Mouse (Mus musculus) spleen, adult 18-20 months (tissue): Measurements from ENCODE around the gene Nanos3.
A peak's percentile ranks its signal among the peaks of the same experiment; 100 is the strongest.

Experiments used
- DNase-seq, 2 experiments: peaks; one replicate each; pipeline ENCODE4 v3.0.0; 2022; ENCODE audit warnings: mixed read lengths in 2 of 2

The Nanos3 gene

GRCm38 (mm10) chr8:84180530-84181190 is 4.4 kb downstream of the Nanos3 start:
- DNase-seq = no peak

DNA sequence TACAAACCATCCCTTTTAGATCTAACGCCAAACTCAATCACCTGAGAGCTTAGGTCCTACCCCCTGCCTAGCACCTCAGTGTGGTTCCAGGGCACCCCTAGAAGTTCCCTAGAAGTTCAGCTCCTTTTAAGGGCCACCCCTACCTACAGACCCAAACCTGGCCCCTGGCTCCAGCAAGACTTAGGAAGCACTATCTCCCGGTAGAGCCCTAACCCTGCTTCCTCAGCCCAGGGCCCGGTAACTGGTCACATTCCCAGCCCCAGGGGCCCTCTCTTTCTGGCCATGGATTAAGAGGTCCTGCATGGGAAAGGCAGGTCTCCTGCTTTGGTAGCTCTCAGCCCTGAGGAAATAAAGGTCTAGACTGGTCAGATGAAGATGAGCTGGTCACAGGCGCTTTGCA is 5.1 kb downstream of the Nanos3 start:
- no peak for DNase-seq

GRCm38 (mm10) chr8:84178592-84178991 is 6.4 kb downstream of the Nanos3 start:
- no peak for DNase-seq

DNA sequence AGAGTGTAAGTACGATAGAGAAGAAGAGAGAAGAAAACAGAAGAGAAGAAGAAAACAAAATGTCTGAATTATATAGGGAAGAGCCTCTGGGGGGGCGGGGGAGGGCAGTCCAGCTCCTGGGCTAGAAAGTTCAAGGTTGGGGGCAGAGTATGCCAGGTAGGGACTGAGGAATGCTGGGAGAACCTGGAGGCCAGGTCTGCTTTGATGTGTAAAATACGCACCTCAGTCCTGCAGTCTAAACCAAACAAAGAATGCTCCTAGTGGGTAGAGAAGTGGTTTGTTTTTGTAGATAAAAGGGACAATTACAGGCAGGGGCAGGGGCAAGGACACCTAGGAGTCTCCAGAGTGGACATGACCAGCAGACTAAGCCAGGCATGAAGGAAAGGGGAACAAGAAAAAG is 7.6 kb downstream of the Nanos3 start:
- DNase-seq = no peak

DNA sequence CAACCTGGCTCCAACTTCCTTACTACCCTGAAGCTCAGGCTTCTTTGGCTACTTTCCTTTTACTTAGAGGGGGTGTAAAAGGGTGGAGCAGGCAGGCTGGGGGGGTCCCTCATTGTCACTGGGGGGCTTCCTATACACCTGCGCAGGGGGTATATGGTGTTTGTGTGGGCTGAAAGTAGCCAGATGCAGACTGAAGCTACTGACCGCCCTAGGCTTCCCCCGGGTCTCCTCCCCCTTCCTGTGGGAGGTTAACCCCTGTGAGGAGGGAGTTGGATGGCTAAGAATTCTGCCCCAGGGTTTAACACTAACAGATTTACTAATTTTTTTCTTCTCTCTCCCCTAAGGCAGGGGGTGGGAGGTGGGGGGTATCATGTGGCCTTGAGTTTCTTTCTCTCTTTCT is 8.5 kb downstream of the Nanos3 start:
- DNase-seq = no peak

DNA sequence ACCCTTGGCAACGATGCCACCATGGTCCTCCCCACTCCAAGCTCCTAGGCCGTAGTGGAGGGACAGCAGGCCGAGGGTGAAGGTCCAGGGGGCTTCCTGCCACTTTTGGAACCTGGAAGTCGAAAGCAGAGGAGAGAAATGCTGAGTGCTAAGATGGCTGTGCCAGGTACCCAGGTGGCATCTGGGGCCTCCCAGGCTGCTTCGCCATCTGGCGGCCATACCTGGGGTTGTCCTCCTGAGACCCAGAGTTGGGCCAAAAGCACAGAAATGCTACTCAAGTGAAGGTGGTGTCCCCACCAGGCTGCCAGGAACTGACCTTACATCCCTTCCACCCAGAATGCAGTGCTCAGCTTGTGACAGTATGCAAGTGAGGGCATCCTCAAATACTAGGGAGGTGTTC is 11.2 kb downstream of the Nanos3 start:
- DNase-seq = peak in 1 of 2 experiments; percentile 17

DNA sequence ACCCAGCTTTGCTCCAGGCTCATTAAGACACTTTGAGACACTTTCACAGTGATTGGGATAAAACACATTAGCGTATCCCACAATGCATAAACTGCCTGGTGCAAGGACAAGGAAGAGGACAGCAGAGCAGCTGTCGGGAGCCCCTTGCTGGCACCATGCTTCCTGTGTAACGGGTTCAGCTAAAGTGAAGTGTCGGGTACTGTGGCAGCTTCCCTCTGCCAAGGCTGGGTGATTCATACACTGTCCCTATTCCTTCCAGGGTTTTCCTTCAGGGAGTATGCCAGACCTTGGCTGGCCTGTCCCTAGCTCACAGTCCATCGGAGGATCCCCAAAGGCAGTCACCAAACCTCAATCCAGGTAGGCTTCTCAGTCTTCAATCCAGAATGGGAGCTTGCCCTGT is 14.9 kb downstream of the Nanos3 start:
- no peak for DNase-seq

- no peak for DNase-seq
Observed at GRCm38 (mm10) chr8:84167696-84168095, 17.3 kb downstream of the Nanos3 start.

DNA sequence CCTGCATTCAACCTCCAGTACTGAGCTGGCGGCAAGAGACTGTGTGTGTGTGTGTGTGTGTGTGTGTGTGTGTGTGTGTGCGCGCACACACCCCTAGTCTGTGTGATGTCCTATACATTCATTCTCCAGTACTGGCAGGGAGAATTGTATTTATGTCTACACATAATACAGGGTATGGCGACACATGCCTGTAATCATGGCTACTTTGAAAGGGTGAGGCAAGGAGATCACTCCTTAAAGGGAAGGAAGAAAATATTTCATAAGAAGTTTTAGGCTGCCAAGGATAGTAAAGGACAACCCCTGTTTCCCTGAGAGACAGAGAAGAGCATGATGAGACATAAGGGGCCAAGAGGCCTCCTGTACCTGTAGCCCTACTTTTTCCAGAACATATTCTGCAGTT is 27.4 kb downstream of the Nanos3 start:
- DNase-seq = no peak

GRCm38 (mm10) chr8:84149181-84149580 is 35.8 kb downstream of the Nanos3 start:
- no peak for DNase-seq

GRCm38 (mm10) chr8:84148531-84148850 is 36.5 kb downstream of the Nanos3 start:
- DNase-seq = no peak

GRCm38 (mm10) chr8:84147769-84148530 is 37.1 kb downstream of the Nanos3 start, which contains the start of the genes Cc2d1a and 4930432K21Rik:
Gene Cc2d1a (minus strand): TSS chr8:84147936.
Gene 4930432K21Rik (plus strand): TSS chr8:84148025.
- DNase-seq = peak; percentile 92 to 93

DNA sequence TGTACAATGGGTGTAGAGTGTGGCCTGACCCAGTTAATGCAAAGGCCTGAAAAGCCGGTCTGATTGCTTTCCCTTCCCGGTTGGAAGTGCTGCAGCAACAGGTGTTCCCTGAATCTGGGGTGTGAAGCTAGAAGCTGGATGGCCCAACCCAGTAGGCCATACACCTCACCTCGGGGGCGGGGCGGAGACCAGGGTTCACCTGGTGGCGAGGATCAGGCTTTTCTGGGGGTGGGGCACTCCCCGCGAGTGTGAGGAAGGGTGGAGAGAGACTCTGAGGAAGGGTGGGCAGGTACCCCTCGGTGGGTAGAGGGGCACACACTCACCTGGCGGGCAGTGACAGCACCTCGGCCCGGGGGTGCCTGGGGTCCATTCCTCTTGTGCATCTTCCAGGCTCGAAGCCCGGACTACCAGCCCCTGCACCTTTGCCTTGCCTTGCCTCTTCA is 37.7 kb downstream of the Nanos3 start:
- no peak for DNase-seq

DNA sequence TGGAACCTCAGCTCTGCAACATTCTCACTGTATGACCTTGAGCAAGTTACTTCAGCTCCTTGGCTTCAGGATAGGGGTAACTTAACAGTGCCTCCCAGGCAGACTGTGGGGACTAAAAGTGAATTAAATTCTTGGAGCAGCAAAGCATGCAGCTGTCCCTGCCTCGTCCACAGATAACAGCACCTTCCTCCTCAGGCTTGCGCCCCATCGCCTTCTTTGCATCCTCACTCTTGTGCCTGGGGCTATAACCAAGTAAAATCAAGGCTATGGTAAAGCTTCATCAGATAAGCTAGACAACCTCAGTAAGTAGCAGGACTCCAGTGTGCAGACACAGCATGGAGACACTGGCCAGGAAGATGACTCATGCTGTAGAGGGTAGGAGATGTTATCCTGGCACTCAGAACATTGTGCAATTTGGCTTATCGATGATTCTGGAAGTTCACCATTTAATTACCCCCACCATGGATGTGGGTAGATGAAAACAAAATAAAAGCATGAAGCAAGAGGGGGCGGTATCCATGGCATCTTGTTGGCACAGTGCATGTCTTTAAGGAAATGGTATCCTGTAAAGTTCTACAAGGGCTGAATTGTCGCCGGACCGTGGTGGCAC is 40.3 kb downstream of the Nanos3 start:
- no peak for DNase-seq

DNA sequence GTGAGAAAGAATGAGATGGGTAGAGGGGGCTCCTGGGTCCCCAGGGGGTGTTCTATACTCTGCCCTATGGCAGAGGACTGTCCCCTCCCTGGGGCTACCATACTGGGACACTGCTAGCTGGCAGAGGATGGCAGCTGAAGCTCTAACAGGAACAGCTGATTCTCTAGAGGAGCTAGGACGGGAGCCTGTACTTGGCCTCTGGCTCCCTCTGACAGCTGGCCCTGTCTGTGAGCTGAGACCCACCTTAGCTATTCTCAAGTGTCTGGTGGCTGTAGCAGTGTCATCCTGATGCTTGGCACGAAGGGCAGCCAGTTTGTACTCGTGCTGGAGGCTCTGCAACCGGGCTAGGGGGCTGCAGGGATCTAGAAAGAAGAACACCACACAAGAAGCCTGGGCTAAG is 44.2 kb downstream of the Nanos3 start:
- no peak for DNase-seq

DNA sequence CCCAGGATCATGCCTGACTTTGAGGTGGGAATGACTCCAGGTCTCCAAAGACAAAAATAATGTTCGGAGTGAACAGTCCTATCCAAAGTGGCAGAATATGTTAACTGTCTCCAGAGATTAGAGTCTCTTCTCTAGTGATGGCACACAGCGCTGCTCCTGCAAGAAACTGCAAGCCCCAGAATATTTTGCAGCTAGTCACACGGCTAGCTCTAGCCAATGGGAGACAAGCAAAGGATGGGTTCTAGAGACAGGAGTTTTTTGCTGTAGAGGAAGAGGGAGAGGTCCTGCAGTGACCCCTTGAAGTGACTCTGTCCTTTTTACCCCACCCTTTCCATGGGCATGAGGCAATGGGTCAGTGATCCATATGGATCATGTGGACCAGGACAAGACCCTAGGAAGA is 47.2 kb downstream of the Nanos3 start:
- no peak for DNase-seq

- no peak for DNase-seq
Observed at GRCm38 (mm10) chr8:84132225-84132624, 52.8 kb downstream of the Nanos3 start.

- DNase-seq = no peak
Observed at GRCm38 (mm10) chr8:84130806-84131205, 54.2 kb downstream of the Nanos3 start.

DNA sequence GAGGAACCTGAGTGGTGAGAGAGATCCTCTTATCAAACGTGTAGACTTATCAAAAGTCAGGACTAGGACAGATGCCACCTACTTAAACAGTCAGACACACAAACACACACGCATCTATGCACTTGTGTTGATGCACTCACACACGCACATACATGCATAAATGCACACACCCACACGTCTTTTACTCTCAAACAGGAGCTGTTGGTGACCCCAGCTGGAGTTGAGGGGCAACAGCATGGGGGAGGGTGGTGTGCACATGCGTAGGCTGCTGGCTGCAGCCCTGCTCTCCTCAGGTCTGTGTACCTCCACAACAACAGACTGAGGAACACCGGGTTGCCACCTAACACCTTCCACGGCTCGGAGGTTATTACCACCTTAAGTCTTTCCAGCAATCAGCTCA is 56.7 kb downstream of the Nanos3 start:
- DNase-seq = no peak

DNA sequence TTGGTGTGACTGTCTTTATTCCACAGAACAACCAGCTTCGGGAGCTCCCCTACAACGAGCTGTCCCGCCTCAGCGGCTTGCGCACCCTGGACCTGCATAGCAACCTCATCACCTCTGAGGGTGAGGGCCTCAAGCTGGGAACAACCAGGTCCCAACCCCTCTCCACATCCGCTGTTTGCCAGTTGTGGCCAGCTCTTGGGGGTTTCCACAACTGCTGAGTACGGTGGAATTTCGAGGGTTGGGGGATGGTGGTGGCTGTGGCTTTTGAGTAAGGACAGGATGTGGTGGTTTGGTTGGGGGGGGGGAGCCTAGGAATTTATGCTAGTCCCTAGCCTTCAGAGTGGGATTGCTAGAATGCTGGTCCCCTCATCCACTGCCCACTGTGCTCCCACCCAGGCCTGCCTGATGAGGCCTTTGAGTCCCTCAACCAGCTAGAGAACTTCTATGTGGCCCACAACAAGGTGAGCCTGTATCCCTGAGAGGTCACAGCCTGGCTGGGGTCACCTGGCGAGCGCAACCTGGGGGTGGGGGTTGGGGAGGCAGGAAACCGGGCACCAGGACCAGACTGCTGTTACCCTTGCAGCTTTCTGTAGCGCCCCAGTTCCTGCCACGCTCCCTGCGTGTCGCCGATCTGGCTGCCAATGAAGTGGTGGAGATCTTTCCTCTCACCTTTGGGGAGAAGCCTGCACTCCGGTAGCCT is 57.7 kb downstream of the Nanos3 start:
- DNase-seq = no peak

DNA sequence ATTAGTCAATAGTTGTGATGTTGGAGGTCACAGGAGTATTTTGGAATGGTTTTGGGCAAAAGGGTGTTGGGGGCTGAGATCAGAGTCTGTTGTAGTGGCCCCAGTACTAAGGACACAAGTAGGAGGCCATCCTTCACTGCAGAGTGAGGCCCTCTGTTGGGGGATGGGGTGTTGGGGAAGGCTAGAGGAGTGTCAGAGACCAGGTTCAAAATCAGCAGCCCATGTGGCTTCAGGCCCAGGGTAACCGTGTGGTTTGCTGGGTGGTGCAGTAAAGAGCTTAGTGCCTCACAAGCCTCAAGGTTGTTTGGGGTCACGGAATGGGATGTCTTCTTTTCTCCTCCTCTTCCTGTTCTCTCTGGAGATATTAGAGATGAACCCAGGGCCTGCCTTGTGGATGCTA is 58.3 kb downstream of the Nanos3 start:
- DNase-seq = no peak

- no peak for DNase-seq
Observed at GRCm38 (mm10) chr8:84125656-84126055, 59.4 kb downstream of the Nanos3 start, which contains the start of gene Podnl1. Gene Podnl1 (plus strand): TSS chr8:84125989.
